17 mouse cellular contexts compared by ENCODE assay signal in genomic region chr8:125611799-125612560, GRCm38 (mm10). TPM values are rescaled to one million over a fixed set of nuclear protein-coding genes. Genes with fewer than 3 reads are reported as not detected.
"Had no signal": no experiment of that assay in that cellular context is flagged by ENCODE, and none has a peak within 500 bp of the region (broad histone marks: within the 10 kb centered on the region; RNA-seq: fewer than 3 reads in every experiment).

No protein-coding gene starts in this region.

- H3K4me1 ChIP-seq: liver, embryonic 12.5 days; neural tube, embryonic 15.5 days had no signal

- H3K9ac ChIP-seq: limb, embryonic 15.5 days; liver, embryonic 12.5 days; lung, embryonic 14.5 days; neural tube, embryonic 15.5 days had no signal

- H3K27ac ChIP-seq: kidney, postnatal 0 days; limb, embryonic 15.5 days; liver, embryonic 12.5 days; midbrain, embryonic 10.5 days; neural tube, embryonic 15.5 days; stomach, postnatal 0 days had no signal

- ATAC-seq: liver, embryonic 12.5 days had no signal

- H3K4me2 ChIP-seq: limb, embryonic 15.5 days; liver, embryonic 12.5 days; lung, embryonic 14.5 days; neural tube, embryonic 15.5 days had no signal

- DNase-seq: kidney, adult 9 months; kidney, postnatal 36 days; layer of hippocampus, adult 9-11 months; layer of hippocampus, postnatal 36 days; lung, postnatal 10 days; lung, postnatal 4 days; right cerebral cortex, adult 18-20 months; right cerebral cortex, postnatal 25 days; thymus, postnatal 4 days had no signal

- H3K27me3 ChIP-seq: limb, embryonic 15.5 days; neural tube, embryonic 15.5 days had no signal

- H3K36me3 ChIP-seq: limb, embryonic 15.5 days; liver, embryonic 12.5 days; midbrain, embryonic 10.5 days; neural tube, embryonic 15.5 days had no signal

- H3K4me3 ChIP-seq: limb, embryonic 15.5 days; liver, embryonic 12.5 days; midbrain, embryonic 10.5 days; myocyte; neural tube, embryonic 15.5 days had no signal

- H3K9me3 ChIP-seq: limb, embryonic 15.5 days; liver, embryonic 12.5 days; midbrain, embryonic 10.5 days; neural tube, embryonic 15.5 days had no signal

RNA-seq across cellular contexts. Expression of gene Map10, which starts 57.6 kb away (rescaled TPM):
- polyA plus RNA-seq: myocyte had no signal
